Mouse (Mus musculus) spleen, adult 18-20 months (tissue): ENCODE data around the gene Fam214b.
A peak's percentile ranks its signal among the peaks of the same experiment; 100 is the strongest.

ENCODE experiments used
- DNase-seq, 2 experiments: peaks; one replicate each; pipeline ENCODE4 v3.0.0; 2022; ENCODE audit warnings: mixed read lengths in 2 of 2

Gene Fam214b

GRCm38 (mm10) chr4:43045659-43046302 lies at the start of gene Fam214b:
Fam214b (minus strand) TSS chr4:43046220.
- DNase-seq: peak; percentile 90 to 97

GRCm38 (mm10) chr4:43091183-43091582 lies 45.2 kb upstream of the Fam214b start:
- no peak for DNase-seq

GRCm38 (mm10) chr4:43089950-43090349 lies 43.9 kb upstream of the Fam214b start:
- no peak for DNase-seq

- DNase-seq: no peak
Observed at GRCm38 (mm10) chr4:43082458-43082857, 36.4 kb upstream of the Fam214b start.

- no peak for DNase-seq
Observed at GRCm38 (mm10) chr4:43078071-43078718, 32.2 kb upstream of the Fam214b start.

DNA sequence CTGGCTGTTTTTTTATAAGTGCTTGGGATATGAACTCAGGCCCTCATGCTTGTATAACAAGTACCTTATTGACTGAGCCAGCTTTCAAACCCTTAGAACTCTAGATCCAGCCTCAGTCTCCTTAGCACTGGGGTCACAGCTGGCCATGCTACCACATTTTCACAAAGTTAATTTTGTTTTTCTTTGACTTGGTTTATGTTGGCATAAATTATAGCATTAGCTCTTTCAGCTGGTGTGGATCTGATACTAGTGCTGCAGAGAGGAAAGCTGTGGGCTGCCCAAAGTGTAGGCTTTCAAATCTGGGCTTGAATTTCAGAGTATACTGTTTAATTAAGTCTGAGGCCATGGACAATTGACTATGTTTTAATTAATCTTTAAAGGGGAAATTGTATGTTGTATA lies 28.9 kb upstream of the Fam214b start:
- DNase-seq: no peak

DNA sequence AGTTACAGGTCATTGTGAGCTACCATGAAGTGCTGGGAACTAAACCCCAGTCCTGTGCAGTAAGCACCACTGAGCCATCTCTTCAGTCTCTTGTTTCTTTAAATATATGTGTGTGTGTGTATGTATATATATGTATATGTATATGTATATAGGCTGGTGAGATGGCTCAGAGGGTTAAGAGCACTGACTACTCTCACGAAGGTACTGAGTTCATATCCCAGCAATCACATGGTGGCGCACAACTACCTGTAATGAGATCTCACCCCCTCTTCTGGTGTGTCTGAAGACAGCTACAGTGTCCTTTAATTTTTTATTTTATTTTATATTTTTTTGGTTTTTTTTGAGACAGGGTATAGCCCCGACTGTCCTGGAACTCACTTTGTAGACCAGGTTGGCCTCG lies 19.5 kb upstream of the Fam214b start:
- no peak for DNase-seq

GRCm38 (mm10) chr4:43060286-43060685 lies 14.3 kb upstream of the Fam214b start:
- no peak for DNase-seq

DNA sequence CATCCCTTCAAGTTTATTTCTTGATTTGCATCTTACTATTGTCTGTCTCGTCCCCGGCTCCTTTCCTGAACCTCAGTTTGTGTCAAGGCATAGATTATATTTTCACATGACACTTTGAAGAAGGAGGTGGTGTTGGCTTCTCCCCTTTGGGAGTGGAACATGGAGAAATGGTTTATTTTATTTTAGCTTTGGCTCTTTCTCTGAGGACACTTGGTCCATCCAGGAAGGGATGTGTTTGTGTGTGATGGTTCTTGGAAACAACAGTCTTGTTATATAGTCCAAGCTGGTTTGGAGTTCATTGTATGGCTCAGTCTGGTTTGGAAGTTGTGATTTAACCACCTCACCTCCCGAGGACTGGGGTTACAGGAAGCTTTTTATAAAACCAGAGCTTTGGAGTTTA lies 13.7 kb upstream of the Fam214b start:
- no peak for DNase-seq

GRCm38 (mm10) chr4:43058753-43059654 lies 13.0 kb upstream of the Fam214b start, which contains the start of gene Unc13b:
Unc13b (plus strand) TSS chr4:43058953.
- peak; percentile 79 to 83 for DNase-seq

DNA sequence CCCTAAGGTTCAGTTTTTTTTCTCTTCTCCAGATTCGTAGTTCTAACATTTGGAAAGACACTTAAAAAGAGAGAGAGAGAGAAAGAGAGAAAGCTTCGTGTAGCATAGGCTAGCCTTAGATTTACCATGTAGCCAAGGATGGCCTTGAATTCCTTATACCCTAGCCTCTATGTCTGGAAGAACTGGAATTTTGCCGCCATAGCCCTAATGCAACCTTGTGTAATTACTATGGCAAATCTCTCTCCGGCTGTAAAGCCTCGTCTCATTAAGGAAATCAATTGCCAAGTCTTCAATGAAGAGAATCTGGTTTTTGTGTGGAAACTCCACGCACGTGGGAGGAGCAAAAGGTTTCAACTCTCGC lies 12.4 kb upstream of the Fam214b start:
- DNase-seq: no peak

DNA sequence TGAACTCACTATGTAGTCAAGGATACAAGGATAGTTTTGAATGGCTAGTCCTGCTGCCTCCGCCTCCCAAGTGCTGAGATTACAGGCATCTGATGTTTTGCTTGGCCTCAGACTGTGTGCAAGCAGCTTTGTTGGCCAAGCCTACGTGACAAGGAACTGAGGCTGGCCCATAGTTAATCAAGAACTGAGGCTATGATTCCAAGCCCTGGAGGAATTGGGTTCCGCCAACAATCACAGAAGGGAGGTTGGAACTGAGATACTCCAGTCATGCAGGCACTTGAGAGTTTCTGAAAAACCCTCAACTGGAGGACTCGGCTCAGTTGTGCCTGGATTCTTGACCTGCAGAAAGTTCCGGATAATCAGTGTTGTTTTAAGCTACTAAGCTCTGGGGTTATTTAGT lies 11.6 kb upstream of the Fam214b start:
- DNase-seq: no peak

GRCm38 (mm10) chr4:43052627-43053026 lies 6.6 kb upstream of the Fam214b start:
- DNase-seq: no peak

DNA sequence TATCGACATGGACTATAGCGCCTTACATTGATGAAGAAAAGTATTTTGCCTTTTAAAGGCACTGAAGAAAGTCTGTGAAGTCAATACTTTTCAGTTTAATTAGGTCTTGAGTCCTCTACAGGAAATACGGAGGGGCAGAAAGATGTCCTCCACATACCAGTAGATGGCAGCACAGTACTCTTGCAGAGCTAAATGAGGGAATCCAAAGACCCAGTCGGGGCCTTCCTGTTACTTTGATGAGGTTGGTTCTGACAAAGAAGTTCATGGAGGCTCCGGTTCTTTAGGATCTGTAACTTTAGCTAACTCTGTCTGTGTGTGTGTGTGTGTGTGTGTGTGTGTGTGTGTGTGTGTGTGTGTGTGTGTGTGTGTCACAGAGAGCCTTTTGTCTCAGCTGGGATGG lies 1.2 kb upstream of the Fam214b start:
- DNase-seq: peak in 1 of 2 experiments; percentile 49

GRCm38 (mm10) chr4:43046607-43047006 lies 587 bp upstream of the Fam214b start:
- DNase-seq: no peak

DNA sequence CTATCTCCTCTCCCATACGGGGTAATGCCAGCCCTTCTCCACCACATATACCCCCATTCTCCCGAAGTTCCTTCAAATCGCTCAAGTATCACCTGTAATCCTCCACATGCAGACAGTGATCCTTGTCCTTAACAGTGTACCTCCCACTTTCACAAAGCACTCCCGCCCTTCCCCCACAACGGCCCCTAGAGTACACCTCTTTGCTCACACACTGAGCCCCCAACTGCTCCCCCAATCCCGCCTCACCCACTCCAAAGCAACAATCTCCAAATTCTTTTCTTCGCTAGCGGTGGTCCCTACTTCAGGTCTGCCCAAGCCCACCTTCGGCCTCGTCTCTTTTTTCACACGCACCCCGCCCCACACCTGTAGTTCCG lies 748 bp downstream of the Fam214b start:
- DNase-seq: no peak

GRCm38 (mm10) chr4:43044673-43045072 lies 1.3 kb downstream of the Fam214b start:
- DNase-seq: peak in 1 of 2 experiments; percentile 37

DNA sequence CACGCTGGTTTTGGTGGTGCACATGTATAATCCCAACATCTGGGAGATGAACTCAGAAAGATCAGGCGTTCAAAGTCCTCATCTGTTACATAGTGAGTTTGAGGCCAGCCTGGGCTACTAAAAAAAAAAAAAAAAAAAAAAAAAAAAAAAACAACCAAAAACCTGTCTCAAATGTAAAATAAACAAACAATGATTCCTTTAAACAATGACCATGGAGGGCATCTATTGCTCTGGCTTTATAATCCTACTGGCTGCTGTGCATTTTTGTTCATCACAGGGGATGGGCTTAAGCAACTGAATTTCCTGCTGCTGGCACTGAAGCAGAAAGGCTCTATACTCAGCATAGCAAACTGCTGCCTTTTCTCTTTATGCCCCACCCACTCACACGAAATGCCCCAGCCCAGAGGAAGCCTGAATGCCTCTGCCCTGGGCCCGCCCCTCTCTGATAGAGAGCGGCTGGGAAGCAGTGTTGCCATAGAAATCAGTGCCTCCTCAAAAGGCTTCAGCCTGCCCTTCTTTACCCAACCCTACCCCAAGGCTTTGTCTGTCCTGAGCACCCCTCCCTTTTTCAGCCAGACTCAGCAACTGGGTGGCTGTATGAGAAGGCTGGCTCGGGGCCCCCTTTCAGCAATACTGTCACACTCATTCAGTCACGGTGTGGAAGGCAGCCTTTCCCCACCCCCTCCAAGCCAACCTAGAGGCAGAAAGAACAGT lies 2.2 kb downstream of the Fam214b start:
- DNase-seq: peak; percentile 70 to 76

- DNase-seq: no peak
Observed at GRCm38 (mm10) chr4:43040881-43041547, 5.0 kb downstream of the Fam214b start.

- peak; percentile 93 for DNase-seq
Observed at GRCm38 (mm10) chr4:43040114-43040572, 5.9 kb downstream of the Fam214b start.

DNA sequence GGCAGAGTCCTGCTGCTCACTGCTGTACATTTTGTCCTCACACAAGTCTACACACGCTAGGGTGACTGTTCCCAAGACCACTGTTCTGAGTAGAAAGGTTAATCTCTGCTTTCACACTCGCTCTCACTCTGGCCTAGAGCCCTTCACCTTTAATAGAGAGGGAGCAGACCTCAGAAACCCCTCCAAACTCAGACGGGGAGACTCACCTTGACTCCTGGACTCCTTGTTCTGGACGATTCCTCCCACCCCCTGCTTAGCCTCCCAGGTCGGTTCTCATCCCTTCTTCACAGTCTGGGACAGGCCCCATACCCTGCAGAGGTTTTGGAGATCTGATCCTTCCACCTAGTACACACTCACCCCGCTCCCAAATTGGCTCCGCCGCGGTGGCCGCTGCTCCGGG lies 6.4 kb downstream of the Fam214b start:
- DNase-seq: no peak
